Mouse (Mus musculus) 3T3-L1 (cell line): Measurements from ENCODE around the gene Atp2a2.

Source experiments
- DNase-seq: peaks from one replicate; pipeline ENCODE4 v3.0.0-alpha.2; 2015; ENCODE audit warnings: low read depth, low spot score

Gene Atp2a2

GRCm38 (mm10) chr5:122412826-122413225 lies 89.2 kb downstream of the Atp2a2 start:
- no peak for DNase-seq

- DNase-seq, result no peak
Measured at GRCm38 (mm10) chr5:122411892-122412291, 90.1 kb downstream of the Atp2a2 start.

GRCm38 (mm10) chr5:122409692-122410645 lies 92.1 kb downstream of the Atp2a2 start:
- peak; percentile 20 for DNase-seq

- no peak for DNase-seq
Measured at GRCm38 (mm10) chr5:122405537-122405936, 96.5 kb downstream of the Atp2a2 start.
